Mouse (Mus musculus) midbrain, embryonic 15.5 days (tissue): Measurements from ENCODE around the gene Atp8a2. TPM values are rescaled to one million over a fixed set of nuclear protein-coding genes. Genes with fewer than 3 reads are reported as not detected.

Source experiments
- ATAC-seq: fragments of 200-750 bp; cut with Nextera tagmentation; replicated peaks from 2 replicates; pipeline ENCODE4 v1.8.0; 2017; ENCODE audit warnings: moderate TSS enrichment
- H3K27ac ChIP-seq: fragments of 300-500 bp; sonication (generic); 2 replicates; pipeline ENCODE4 v1.5.1; 2015; ENCODE audit warnings: mild to moderate bottlenecking, inconsistent platforms
- H3K27me3 ChIP-seq: fragments of 300-500 bp; sonication (generic); replicated peaks from 2 replicates; pipeline ENCODE4 v1.6.1; 2015; ENCODE audit warnings: inconsistent platforms
- H3K36me3 ChIP-seq: fragments of 300-500 bp; sonication (generic); replicated peaks from 2 replicates; pipeline ENCODE4 v1.6.1; 2015; ENCODE audit warnings: inconsistent platforms
- H3K4me1 ChIP-seq: fragments of 300-500 bp; sonication (generic); 2 replicates; pipeline ENCODE4 v1.6.1; 2015; ENCODE audit warnings: inconsistent platforms
- H3K4me2 ChIP-seq: fragments of 300-500 bp; sonication (generic); 2 replicates; pipeline ENCODE4 v1.6.1; 2015; ENCODE audit warnings: inconsistent platforms, mild to moderate bottlenecking, moderate library complexity
- H3K4me3 ChIP-seq: fragments of 300-500 bp; sonication (generic); 2 replicates; pipeline ENCODE4 v1.5.1; 2015; ENCODE audit warnings: mild to moderate bottlenecking, inconsistent platforms
- H3K9ac ChIP-seq: fragments of 300-500 bp; sonication (generic); 2 replicates; pipeline ENCODE4 v1.6.1; 2015; ENCODE audit warnings: mild to moderate bottlenecking, inconsistent platforms
- H3K9me3 ChIP-seq: fragments of 300-500 bp; sonication (generic); 2 replicates; pipeline ENCODE4 v1.6.1; 2016; ENCODE audit warnings: inconsistent platforms
- WGBS: fragments of 180-500 bp; shearing (Covaris S2); methylation state at CpG from one replicate; pipeline ENCODE4 v1.1.7; 2015; ENCODE audit warnings: mixed read lengths; 5-methylcytosine and 5-hydroxymethylcytosine counted together
- polyA plus RNA-seq: library from polyadenylated mRNA; unstranded; fragments of >200 nt; fragmentation: Nextera tagmentation; extraction: Ambion mirVana; gene quantifications from 2 replicates; pipeline ENCODE4 v1.2.1, GENCODE M21; 2015

Gene Atp8a2
- polyA plus RNA-seq, 1 experiment from 2014 or later = 49.6 TPM

DNA sequence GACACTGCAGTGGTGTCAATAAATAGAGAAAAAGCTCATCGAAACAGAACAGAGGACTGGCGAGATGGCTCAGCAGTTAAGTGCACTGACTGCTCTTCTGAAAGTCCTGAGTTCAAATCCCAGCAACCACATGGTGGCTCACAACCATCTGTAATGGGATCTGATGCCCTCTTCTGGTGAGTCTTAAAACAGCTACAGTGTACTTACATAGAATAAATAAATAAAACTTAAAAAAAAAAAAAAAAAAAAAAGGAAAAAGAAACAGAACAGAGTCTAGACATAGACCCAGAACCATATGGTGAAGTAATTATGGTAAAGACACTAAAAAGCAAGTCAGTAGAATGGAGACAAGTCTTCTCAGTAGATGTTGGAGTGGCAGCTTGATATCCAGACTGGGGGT lies 15.7 kb downstream of the Atp8a2 start:
- Histone ChIP-seq H3K4me2 (no peak overlapping the region), H3K27me3 (no peaks in the 10 kb centered on the region), H3K4me1 (peaks cover 19% of the 10 kb centered on the region), H3K36me3 (no peaks in the 10 kb centered on the region), H3K27ac (no peak overlapping the region), H3K9me3 (no peaks in the 10 kb centered on the region), H3K4me3 (no peak overlapping the region), H3K9ac (no peak overlapping the region)
- ATAC-seq = no peak
- WGBS = 89% methylated on average over 2 of the region's 2 CpGs

GRCm38 (mm10) chr14:60178571-60178955 lies 18.4 kb downstream of the Atp8a2 start:
- Histone ChIP-seq H3K9ac (0 out of 2 replicates have a peak overlapping the region, but pooled peaks have one; percentile 86), H3K4me3 (peak overlapping the region; percentile 80), H3K27ac (no peak overlapping the region), H3K4me2 (peak overlapping the region; percentile 76), H3K27me3 (0 out of 2 replicates have a peak, but pooled peaks cover 12% of the 10 kb centered on the region), H3K36me3 (no peaks in the 10 kb centered on the region), H3K4me1 (peaks cover 23% of the 10 kb centered on the region), H3K9me3 (no peaks in the 10 kb centered on the region)
- WGBS = 51% methylated on average over 2 of the region's 2 CpGs
- no peak for ATAC-seq

- H3K4me2 ChIP-seq = peak overlapping the region; percentile 76
- ATAC-seq = peak; percentile 40
- 18% methylated on average over 37 of the region's 37 CpGs for WGBS
These were observed 19.1 kb downstream of the Atp8a2 start for GRCm38 (mm10) chr14:60177614-60178570.

GRCm38 (mm10) chr14:60176891-60177613 lies 19.9 kb downstream of the Atp8a2 start:
- Histone ChIP-seq H3K27me3 (0 out of 2 replicates have a peak, but pooled peaks cover 12% of the 10 kb centered on the region), H3K4me2 (peak overlapping the region; percentile 76), H3K27ac (peak overlapping the region; percentile 94), H3K9ac (peak overlapping the region; percentile 86), H3K4me3 (peak overlapping the region; percentile 80), H3K36me3 (no peaks in the 10 kb centered on the region), H3K4me1 (peaks cover 23% of the 10 kb centered on the region), H3K9me3 (no peaks in the 10 kb centered on the region)
- peak; percentile 92 for ATAC-seq
- under 1% methylated on average over 74 of the region's 84 CpGs for WGBS

More at GRCm38 (mm10) chr14:60177614-60178570, 19.1 kb downstream of the Atp8a2 start:
- peak overlapping the region; percentile 86 for H3K9ac ChIP-seq
- H3K4me1 ChIP-seq = peaks cover 23% of the 10 kb centered on the region
- H3K9me3 ChIP-seq = no peaks in the 10 kb centered on the region
- H3K36me3 ChIP-seq = no peaks in the 10 kb centered on the region
- H3K27ac ChIP-seq = peak overlapping the region; percentile 94
- H3K4me3 ChIP-seq = peak overlapping the region; percentile 80
- H3K27me3 ChIP-seq = 0 out of 2 replicates have a peak, but pooled peaks cover 12% of the 10 kb centered on the region

DNA sequence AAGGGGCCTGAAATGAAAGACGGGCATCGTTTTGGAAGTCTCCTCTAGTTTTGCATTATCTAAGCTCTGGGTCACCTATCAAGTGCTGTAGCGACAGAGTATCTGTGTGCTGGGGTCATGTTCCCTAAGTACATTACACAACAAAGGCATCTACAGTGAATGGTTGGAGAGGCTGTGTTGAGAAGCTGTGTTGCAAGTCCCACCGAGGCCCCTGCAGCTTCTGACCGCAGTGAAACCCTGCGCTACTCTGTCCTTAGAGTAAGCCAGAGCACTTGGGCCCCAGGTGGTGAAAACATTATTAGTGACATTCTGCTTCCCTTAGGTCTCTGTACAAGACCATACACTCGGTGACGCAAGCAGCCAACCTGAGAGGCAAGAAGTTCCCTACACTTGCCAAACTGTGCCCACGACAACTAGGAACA lies 20.5 kb downstream of the Atp8a2 start:
- H3K9ac ChIP-seq = peak overlapping the region; percentile 86
- no peaks in the 10 kb centered on the region for H3K9me3 ChIP-seq
- H3K27ac ChIP-seq = peak overlapping the region; percentile 94
- WGBS = 25% methylated on average over 9 of the region's 9 CpGs
- 0 out of 2 replicates have a peak, but pooled peaks cover 12% of the 10 kb centered on the region for H3K27me3 ChIP-seq
- H3K4me3 ChIP-seq = peak overlapping the region; percentile 80
- H3K36me3 ChIP-seq = no peaks in the 10 kb centered on the region
- peak overlapping the region; percentile 76 for H3K4me2 ChIP-seq
- ATAC-seq = no peak
- H3K4me1 ChIP-seq = peaks cover 23% of the 10 kb centered on the region

DNA sequence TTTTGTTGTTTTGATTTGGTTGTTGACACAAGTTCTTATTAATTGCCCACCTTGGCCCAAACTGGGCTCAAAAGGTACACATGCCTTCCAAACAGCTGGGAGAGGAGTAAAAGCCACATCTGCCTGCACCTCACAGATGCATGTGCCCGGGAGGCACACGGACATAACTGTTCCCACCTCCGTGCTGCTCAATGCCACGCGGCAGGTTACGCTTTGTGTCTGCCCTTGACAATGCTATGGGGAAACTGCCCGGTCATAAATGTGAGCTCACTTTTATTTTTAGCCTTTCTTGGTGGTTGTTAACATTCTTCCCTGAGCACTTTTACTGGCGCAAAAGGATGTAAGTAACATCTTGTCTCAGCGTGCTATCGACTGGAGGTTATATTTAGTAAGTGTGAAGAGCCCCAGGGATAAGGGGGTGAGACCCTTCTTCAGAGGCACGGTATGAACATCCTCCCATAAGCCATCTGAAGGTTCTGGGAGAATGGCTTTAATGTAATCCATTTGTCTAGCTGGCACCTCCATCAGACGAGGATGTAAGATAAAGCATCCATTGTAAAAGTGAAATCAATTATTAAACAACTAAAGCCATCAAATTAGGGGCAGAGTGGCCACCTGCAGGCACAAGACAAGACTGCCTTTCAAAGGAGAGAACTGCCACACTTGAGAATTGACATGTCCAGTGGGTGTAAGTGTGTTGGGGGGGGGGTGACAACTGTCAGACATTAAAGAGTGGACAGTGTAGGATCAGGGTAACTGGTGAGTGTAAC lies 24.5 kb downstream of the Atp8a2 start:
- ATAC-seq = no peak
- Histone ChIP-seq H3K9ac (no peak overlapping the region), H3K36me3 (no peaks in the 10 kb centered on the region), H3K27me3 (0 out of 2 replicates have a peak, but pooled peaks cover 12% of the 10 kb centered on the region), H3K4me1 (peaks cover 8% of the 10 kb centered on the region; the same call in 1 of the 2 replicates), H3K4me2 (no peak overlapping the region), H3K27ac (no peak overlapping the region), H3K9me3 (no peaks in the 10 kb centered on the region), H3K4me3 (no peak overlapping the region)
- WGBS = 58% methylated on average over 12 of the region's 12 CpGs

DNA sequence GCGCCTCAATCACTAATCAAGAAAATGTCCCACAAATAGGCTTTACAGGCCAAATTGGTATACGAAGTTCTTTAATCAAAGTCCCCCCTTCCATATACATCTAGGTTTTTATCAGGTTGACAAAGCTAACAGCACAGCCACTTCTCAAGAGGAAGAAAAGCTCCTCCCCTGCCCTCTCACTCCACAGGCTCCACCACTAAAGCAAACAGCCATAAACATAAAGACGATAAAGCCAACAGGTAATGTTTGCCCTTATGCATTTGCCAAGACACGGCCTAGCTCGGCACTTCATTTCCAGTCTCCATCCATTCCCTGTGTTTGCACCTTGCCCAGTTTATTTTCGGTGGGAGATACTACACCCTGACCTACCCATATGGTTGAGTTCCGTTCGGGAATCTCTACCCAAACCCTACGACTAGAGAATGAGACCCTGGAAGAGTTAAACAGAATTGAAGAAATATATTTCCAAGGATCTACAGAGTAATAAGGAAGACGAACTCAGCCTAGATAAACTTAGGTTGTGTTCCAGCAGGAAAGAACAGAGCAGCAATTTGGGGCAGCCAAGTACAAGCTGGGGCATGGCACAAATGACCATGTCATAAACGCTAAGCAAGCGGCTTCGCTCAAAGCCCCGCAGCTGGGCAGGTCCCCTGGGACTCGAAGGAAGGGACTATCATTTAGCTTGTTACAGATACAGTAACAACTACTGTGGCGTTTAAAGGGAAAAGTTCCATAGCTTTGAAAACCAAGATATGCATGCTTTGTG lies 26.0 kb downstream of the Atp8a2 start:
- Histone ChIP-seq H3K27me3 (0 out of 2 replicates have a peak, but pooled peaks cover 11% of the 10 kb centered on the region), H3K4me2 (no peak overlapping the region), H3K27ac (no peak overlapping the region), H3K9ac (no peak overlapping the region), H3K4me1 (peaks cover under 1% of the 10 kb centered on the region; the same call in 1 of the 2 replicates), H3K4me3 (no peak overlapping the region), H3K9me3 (no peaks in the 10 kb centered on the region), H3K36me3 (no peaks in the 10 kb centered on the region)
- no peak for ATAC-seq
- WGBS = 84% methylated on average over 16 of the region's 16 CpGs

- H3K4me1 ChIP-seq = no peaks in the 10 kb centered on the region
- H3K27me3 ChIP-seq = no peaks in the 10 kb centered on the region
- H3K36me3 ChIP-seq = no peaks in the 10 kb centered on the region
- 90% methylated on average over 3 of the region's 3 CpGs for WGBS
- no peaks in the 10 kb centered on the region for H3K9me3 ChIP-seq
- H3K27ac ChIP-seq = no peak overlapping the region
- ATAC-seq = no peak
- no peak overlapping the region for H3K4me3 ChIP-seq
- H3K4me2 ChIP-seq = no peak overlapping the region
- H3K9ac ChIP-seq = no peak overlapping the region
These were observed 33.6 kb downstream of the Atp8a2 start for GRCm38 (mm10) chr14:60163367-60163766.

DNA sequence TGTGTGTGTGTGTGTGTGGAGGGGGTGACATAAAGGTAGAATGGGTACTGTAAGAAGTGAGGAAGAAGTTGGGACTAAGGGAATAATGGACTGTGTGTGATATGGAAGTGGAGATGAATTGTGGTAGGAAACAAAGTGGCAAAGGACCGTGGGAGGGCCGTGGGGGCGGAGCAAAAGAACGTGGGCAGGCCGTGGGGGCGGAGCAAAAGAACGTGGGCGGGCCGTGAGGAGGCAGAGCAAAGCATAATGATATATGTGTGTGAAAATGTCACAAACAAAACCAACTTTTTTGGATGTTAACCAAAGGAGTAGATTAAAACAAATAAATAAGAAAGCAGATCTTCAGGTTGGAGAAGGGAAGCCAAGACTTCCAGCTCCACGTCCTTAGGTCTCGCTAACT lies 44.6 kb downstream of the Atp8a2 start:
- Histone ChIP-seq H3K27ac (no peak overlapping the region), H3K9me3 (no peaks in the 10 kb centered on the region), H3K4me1 (no peaks in the 10 kb centered on the region), H3K4me3 (no peak overlapping the region), H3K27me3 (no peaks in the 10 kb centered on the region), H3K4me2 (no peak overlapping the region), H3K9ac (no peak overlapping the region), H3K36me3 (no peaks in the 10 kb centered on the region)
- ATAC-seq = no peak
- 83% methylated on average over 11 of the region's 11 CpGs for WGBS

DNA sequence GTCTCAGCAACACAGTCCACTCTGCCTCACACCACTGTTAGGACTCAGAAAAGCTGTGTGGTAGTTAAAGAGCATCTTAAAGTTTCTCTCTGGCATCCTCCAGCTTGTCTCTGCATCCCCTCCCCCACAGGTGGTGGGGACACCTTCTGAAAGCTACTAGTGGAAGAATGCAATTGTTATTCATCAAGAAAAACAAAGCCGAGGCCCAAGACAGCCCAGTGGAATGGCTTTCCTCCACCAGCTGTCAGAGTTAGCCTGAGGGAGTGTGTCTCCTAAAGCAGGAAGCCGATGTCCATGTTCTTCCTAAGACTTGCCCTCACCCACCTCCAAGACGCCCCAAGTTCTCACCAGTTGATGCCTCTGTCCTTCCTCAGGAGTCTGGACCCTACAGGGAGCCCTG lies 48.1 kb downstream of the Atp8a2 start:
- Histone ChIP-seq H3K27me3 (no peaks in the 10 kb centered on the region), H3K36me3 (no peaks in the 10 kb centered on the region), H3K4me3 (no peak overlapping the region), H3K9me3 (no peaks in the 10 kb centered on the region), H3K27ac (no peak overlapping the region), H3K4me1 (no peaks in the 10 kb centered on the region), H3K4me2 (no peak overlapping the region), H3K9ac (no peak overlapping the region)
- no peak for ATAC-seq
- 69% methylated on average over 3 of the region's 3 CpGs for WGBS

DNA sequence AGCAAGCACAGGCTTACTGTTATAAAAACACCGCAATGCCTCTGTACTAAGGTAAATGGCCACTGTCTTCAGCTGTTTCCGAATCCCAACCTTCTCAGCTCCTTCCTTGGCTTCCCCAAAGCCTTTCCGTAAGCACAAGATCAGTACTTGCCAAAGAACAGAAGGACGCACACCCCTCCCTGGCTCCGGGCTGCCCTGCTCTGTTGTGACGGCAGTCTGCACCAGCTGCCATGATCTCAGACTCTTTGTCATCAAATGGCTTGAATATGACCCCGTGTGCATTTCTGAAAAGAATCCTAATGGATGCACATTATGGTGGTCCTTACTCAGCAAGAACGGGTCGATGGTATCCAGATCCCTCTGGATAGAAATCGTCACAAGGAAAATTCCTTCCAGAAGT lies 53.7 kb downstream of the Atp8a2 start:
- Histone ChIP-seq H3K36me3 (no peaks in the 10 kb centered on the region), H3K9me3 (no peaks in the 10 kb centered on the region), H3K4me2 (no peak overlapping the region), H3K27ac (no peak overlapping the region), H3K9ac (no peak overlapping the region), H3K27me3 (no peaks in the 10 kb centered on the region), H3K4me1 (no peaks in the 10 kb centered on the region), H3K4me3 (no peak overlapping the region)
- 82% methylated on average over 10 of the region's 10 CpGs for WGBS
- ATAC-seq = no peak
